Comparison of ENCODE assay signal across 22 mouse cellular contexts in genomic region chr2:27479821-27480220, GRCm38 (mm10). TPM values are rescaled to one million over a fixed set of nuclear protein-coding genes. Genes with fewer than 3 reads are reported as not detected.
DNase-seq lines count a peak whose midpoint lies in the region; ATAC-seq and TF ChIP-seq lines count a peak whose summit lies in the region.
"Had no signal": no experiment of that assay in that cellular context is flagged by ENCODE, and none has a peak within 500 bp of the region (broad histone marks: within the 10 kb centered on the region; RNA-seq: fewer than 3 reads in every experiment).

No protein-coding gene starts in this region.

- no peak for TF ChIP-seq CTCF in heart, adult 2 months (IDR thresholded peaks at IDR 0.05)

- no peaks in the 10 kb centered on the region for H3K36me3 ChIP-seq in heart, adult 2 months (ENCODE audit: control insufficient read depth, insufficient read depth, low read length)
- no peaks in the 10 kb centered on the region for H3K36me3 ChIP-seq in megakaryocyte, embryonic 14.5 days (replicated peaks; ENCODE audit: low read length)
- H3K36me3 ChIP-seq: embryonic facial prominence, embryonic 12.5 days; embryonic facial prominence, embryonic 15.5 days; hindbrain, embryonic 10.5 days; hindbrain, embryonic 13.5 days; intestine, embryonic 15.5 days had no signal

- 30% methylated on average over 4 of the region's 4 CpGs for WGBS in heart, adult 2 months

- H3K4me3 ChIP-seq in heart, adult 2 months, result no peak overlapping the region
- H3K4me3 ChIP-seq in megakaryocyte, embryonic 14.5 days (replicated peaks), result peak overlapping the region; percentile 68
- H3K4me3 ChIP-seq: embryonic facial prominence, embryonic 12.5 days; embryonic facial prominence, embryonic 15.5 days; gastrocnemius, adult 2 months; hindbrain, embryonic 10.5 days; hindbrain, embryonic 13.5 days; intestine, embryonic 15.5 days had no signal

- peaks cover 3% of the 10 kb centered on the region for H3K4me1 ChIP-seq in heart, adult 2 months (ENCODE audit: control insufficient read depth, insufficient read depth, low read length)
- peaks cover 66% of the 10 kb centered on the region for H3K4me1 ChIP-seq in megakaryocyte, embryonic 14.5 days

- intact Hi-C loops in heart, adult 2 months (cut with DNase I), result no loop called here

- no peaks in the 10 kb centered on the region for H3K9me3 ChIP-seq in megakaryocyte, embryonic 14.5 days
- H3K9me3 ChIP-seq: embryonic facial prominence, embryonic 12.5 days; embryonic facial prominence, embryonic 15.5 days; hindbrain, embryonic 10.5 days; hindbrain, embryonic 13.5 days; intestine, embryonic 15.5 days had no signal

- no peak overlapping the region for H3K9ac ChIP-seq in heart, adult 2 months (ENCODE audit: low read depth, low read length)
- H3K9ac ChIP-seq: embryonic facial prominence, embryonic 12.5 days; embryonic facial prominence, embryonic 15.5 days; forebrain, postnatal 0 days; hindbrain, embryonic 13.5 days; intestine, embryonic 15.5 days had no signal

- DNase-seq in adrenal gland, postnatal 10 days, result peak; percentile 34
- DNase-seq in adrenal gland, postnatal 25 days, result no peak
- no peak for DNase-seq in heart, adult 2 months
- no peak for DNase-seq in heart, adult 8-10 months (ENCODE audit: low spot score)
- DNase-seq: cerebellum, adult 11 months; cerebellum, adult 2 months; cerebellum, adult 9-11 months; cerebellum, postnatal 25 days; forebrain, postnatal 0 days; gastrocnemius, adult 2 months; gastrocnemius, postnatal 14 days; kidney, adult 11 months had no signal

- no peak for TF ChIP-seq POLR2A in heart, adult 2 months (IDR thresholded peaks at IDR 0.05; ENCODE audit: insufficient read depth, low read depth, low read length)

- peaks cover 3% of the 10 kb centered on the region for H3K79me2 ChIP-seq in heart, adult 2 months (replicated peaks; ENCODE audit: control insufficient read depth, insufficient read depth, low read length)

- no peak for ATAC-seq in megakaryocyte, adult 5-6 weeks (ENCODE audit: poor library complexity, severe bottlenecking)
- ATAC-seq: activated CD4-positive, CD25-positive, alpha-beta regulatory T cell, adult 4 months; forebrain, embryonic 14.5 days; forebrain, postnatal 0 days; hindbrain, embryonic 16.5 days; intestine, embryonic 15.5 days had no signal

- TF ChIP-seq EP300 in heart, adult 2 months (IDR thresholded peaks at IDR 0.05; ENCODE audit: insufficient read depth, low read depth, low read length), result no peak

- no peaks in the 10 kb centered on the region; the same call in 1 of the 2 replicates for H3K27me3 ChIP-seq in heart, adult 2 months (ENCODE audit: control insufficient read depth, insufficient read depth, low read length)
- no peaks in the 10 kb centered on the region for H3K27me3 ChIP-seq in megakaryocyte, embryonic 14.5 days (replicated peaks)
- H3K27me3 ChIP-seq: embryonic facial prominence, embryonic 12.5 days; embryonic facial prominence, embryonic 15.5 days; hindbrain, embryonic 13.5 days; intestine, embryonic 15.5 days had no signal

- peak overlapping the region; percentile 26; the same call in 1 of the 2 replicates for H3K27ac ChIP-seq in heart, adult 2 months
- H3K27ac ChIP-seq: embryonic facial prominence, embryonic 12.5 days; embryonic facial prominence, embryonic 15.5 days; gastrocnemius, adult 2 months; hindbrain, embryonic 10.5 days; hindbrain, embryonic 13.5 days; intestine, embryonic 15.5 days had no signal

RNA-seq across cellular contexts. Expression of gene Brd3, which starts 27.6 kb away (rescaled TPM):
- total RNA-seq in adrenal gland, postnatal 10 days (2021), result 10 to 100 TPM; 83.9 to 89.7 TPM
- 81.8 and 110 TPM in 2 replicates for total RNA-seq in adrenal gland, postnatal 25 days (2021)
- 10 to 100 TPM; 27.0 to 28.7 TPM for total RNA-seq in heart, adult 2 months (2021)
- 12.5 and 13.1 TPM in 2 replicates for polyA plus RNA-seq in heart, adult 2 months (2012; rRNA removed)
- total RNA-seq in heart, adult 8-10 months (2022), result 10 to 100 TPM; 27.4 to 28.6 (median 28.3) TPM
- polyA plus RNA-seq in megakaryocyte, embryonic 14.5 days (2012; ENCODE audit: insufficient read depth, low replicate concordance), result 58.4 and 65.2 TPM in 2 replicates
- total RNA-seq in megakaryocyte, adult 5-6 weeks (2015), result 43.1 and 60.4 TPM in 2 replicates
- total RNA-seq in megakaryocyte, adult 5-6 weeks (2017), result 22.4 and 28.3 TPM in 2 replicates

RNA-seq across cellular contexts. Expression of gene Wdr5, which starts 35.1 kb away (rescaled TPM):
- total RNA-seq in adrenal gland, postnatal 10 days (2021), result 10 to 100 TPM; 35.2 to 38.3 TPM
- 37.3 and 40.2 TPM in 2 replicates for total RNA-seq in adrenal gland, postnatal 25 days (2021)
- total RNA-seq in heart, adult 2 months (2021), result 10 to 100 TPM; 24.0 to 24.8 TPM
- 18.6 and 27.4 TPM in 2 replicates for polyA plus RNA-seq in heart, adult 2 months (2012; rRNA removed)
- total RNA-seq in heart, adult 8-10 months (2022), result 10 to 100 TPM; 22.0 to 25.5 (median 23.5) TPM
- 6.3 and 27.6 TPM in 2 replicates for polyA plus RNA-seq in megakaryocyte, embryonic 14.5 days (2012; ENCODE audit: insufficient read depth, low replicate concordance)
- total RNA-seq in megakaryocyte, adult 5-6 weeks (2015), result 21.3 and 22.2 TPM in 2 replicates
- total RNA-seq in megakaryocyte, adult 5-6 weeks (2017), result 42.8 and 44.8 TPM in 2 replicates

RNA-seq across cellular contexts. Expression of gene Brd3os, which starts 37.7 kb away (rescaled TPM):
- total RNA-seq in adrenal gland, postnatal 10 days (2021), result 1 to 10 TPM; 4.8 to 5.7 TPM
- total RNA-seq in adrenal gland, postnatal 25 days (2021), result 11.0 and 12.8 TPM in 2 replicates
- under 1 TPM; 0.65 to 0.98 TPM for total RNA-seq in heart, adult 2 months (2021)
- polyA plus RNA-seq in heart, adult 2 months (2012; rRNA removed), result 3.9 TPM in 2 replicates
- 1 to 10 TPM; 1.2 to 2.0 (median 1.9) TPM for total RNA-seq in heart, adult 8-10 months (2022)
- 0.51 TPM in 1 of 2 replicates, not detected in the other for polyA plus RNA-seq in megakaryocyte, embryonic 14.5 days (2012; ENCODE audit: insufficient read depth, low replicate concordance)
- total RNA-seq in megakaryocyte, adult 5-6 weeks (2015), result 0.93 TPM in 1 of 2 replicates, not detected in the other
- 0.11 TPM in 1 of 2 replicates, not detected in the other for total RNA-seq in megakaryocyte, adult 5-6 weeks (2017)

RNA-seq across cellular contexts. Expression of gene Vav2, which starts 53.0 kb away (rescaled TPM):
- 10 to 100 TPM; 21.5 to 29.6 TPM for total RNA-seq in adrenal gland, postnatal 10 days (2021)
- total RNA-seq in adrenal gland, postnatal 25 days (2021), result 25.0 and 26.8 TPM in 2 replicates
- 10 to 100 TPM; 11.3 to 12.5 TPM for total RNA-seq in heart, adult 2 months (2021)
- polyA plus RNA-seq in heart, adult 2 months (2012; rRNA removed), result 11.9 and 16.9 TPM in 2 replicates
- 10 to 100 TPM in 3 of 4 experiments, 1 to 10 TPM in 1; 8.2 to 13.1 (median 12.1) TPM for total RNA-seq in heart, adult 8-10 months (2022)
- 2.8 and 5.5 TPM in 2 replicates for polyA plus RNA-seq in megakaryocyte, embryonic 14.5 days (2012; ENCODE audit: insufficient read depth, low replicate concordance)
- 5.9 and 8.0 TPM in 2 replicates for total RNA-seq in megakaryocyte, adult 5-6 weeks (2015)
- total RNA-seq in megakaryocyte, adult 5-6 weeks (2017), result 11.0 and 11.5 TPM in 2 replicates
